Mouse (Mus musculus) layer of hippocampus, postnatal 25 days (tissue): Measurements from ENCODE around the gene Tpr. TPM values are rescaled to one million over a fixed set of nuclear protein-coding genes. Genes with fewer than 3 reads are reported as not detected.

Experiments used
- DNase-seq, 2 experiments: peaks; one replicate each; pipeline ENCODE4 v3.0.0; 2022; ENCODE audit warnings: mixed read lengths in 2 of 2, low spot score in 1 of 2; ENCODE audit errors: extremely low spot score in 1 of 2
- total RNA-seq, 2 experiments: library from RNA; stranded (reverse); gene quantifications; 2 replicates each; pipeline ENCODE4 v1.2.3; 2021

Tpr gene
- 100 to 1,000 TPM; 108 to 117 TPM for total RNA-seq

- peak; percentile 97 to 99 for DNase-seq
These were observed at the start of gene Tpr, which contains the start of gene Odr4 for GRCm38 (mm10) chr1:150392638-150393487. Tpr (plus strand) TSS chr1:150392838. Odr4 (minus strand) TSS chr1:150393080.

GRCm38 (mm10) chr1:150360864-150361263 lies 31.8 kb upstream of the Tpr start:
- no peak for DNase-seq

GRCm38 (mm10) chr1:150372895-150373294 lies 19.7 kb upstream of the Tpr start:
- no peak for DNase-seq

GRCm38 (mm10) chr1:150374247-150374646 lies 18.4 kb upstream of the Tpr start:
- DNase-seq: no peak

GRCm38 (mm10) chr1:150384138-150384537 lies 8.5 kb upstream of the Tpr start:
- no peak for DNase-seq

- no peak for DNase-seq
These were observed 5.1 kb upstream of the Tpr start for GRCm38 (mm10) chr1:150387572-150387971.

- DNase-seq: no peak
These were observed 3.1 kb upstream of the Tpr start for GRCm38 (mm10) chr1:150389390-150390129.

- DNase-seq: no peak
These were observed 554 bp upstream of the Tpr start for GRCm38 (mm10) chr1:150391931-150392637.

GRCm38 (mm10) chr1:150393488-150393852 lies 832 bp downstream of the Tpr start:
- DNase-seq: no peak

- DNase-seq: no peak
These were observed 3.4 kb downstream of the Tpr start for GRCm38 (mm10) chr1:150396001-150396400.

GRCm38 (mm10) chr1:150403914-150404313 lies 11.3 kb downstream of the Tpr start:
- DNase-seq: no peak

- DNase-seq: no peak
These were observed 11.9 kb downstream of the Tpr start for GRCm38 (mm10) chr1:150404555-150404954.

- DNase-seq: no peak
These were observed 14.6 kb downstream of the Tpr start for GRCm38 (mm10) chr1:150407285-150407684.

GRCm38 (mm10) chr1:150409996-150410395 lies 17.4 kb downstream of the Tpr start:
- DNase-seq: no peak

- DNase-seq: no peak
These were observed 23.4 kb downstream of the Tpr start for GRCm38 (mm10) chr1:150416006-150416405.

- no peak for DNase-seq
These were observed 25.8 kb downstream of the Tpr start for GRCm38 (mm10) chr1:150418426-150418825.

- DNase-seq: no peak
These were observed 33.0 kb downstream of the Tpr start for GRCm38 (mm10) chr1:150425665-150426064.

- no peak for DNase-seq
These were observed 33.6 kb downstream of the Tpr start for GRCm38 (mm10) chr1:150426216-150426615.

GRCm38 (mm10) chr1:150438641-150439040 lies 46.0 kb downstream of the Tpr start:
- DNase-seq: no peak

- no peak for DNase-seq
These were observed 49.1 kb downstream of the Tpr start for GRCm38 (mm10) chr1:150441731-150442130.

GRCm38 (mm10) chr1:150458977-150459376 lies 66.3 kb downstream of the Tpr start:
- DNase-seq: no peak
